Mouse (Mus musculus) heart, adult 8-10 months (tissue): ENCODE results near the gene Lrig3. TPM values are rescaled to one million over a fixed set of nuclear protein-coding genes. Genes with fewer than 3 reads are reported as not detected.

Experiments
- DNase-seq: peaks from one replicate; pipeline ENCODE4 v3.0.0; 2022; ENCODE audit warnings: low spot score
- total RNA-seq, 4 experiments: library from RNA; stranded (reverse); gene quantifications; 2 replicates each; pipeline ENCODE4 v1.2.4; 2022

The Lrig3 gene
- total RNA-seq = 1 to 10 TPM in 3 of 4 experiments, under 1 TPM in 1; 0.98 to 2.2 (median 1.6) TPM

DNA sequence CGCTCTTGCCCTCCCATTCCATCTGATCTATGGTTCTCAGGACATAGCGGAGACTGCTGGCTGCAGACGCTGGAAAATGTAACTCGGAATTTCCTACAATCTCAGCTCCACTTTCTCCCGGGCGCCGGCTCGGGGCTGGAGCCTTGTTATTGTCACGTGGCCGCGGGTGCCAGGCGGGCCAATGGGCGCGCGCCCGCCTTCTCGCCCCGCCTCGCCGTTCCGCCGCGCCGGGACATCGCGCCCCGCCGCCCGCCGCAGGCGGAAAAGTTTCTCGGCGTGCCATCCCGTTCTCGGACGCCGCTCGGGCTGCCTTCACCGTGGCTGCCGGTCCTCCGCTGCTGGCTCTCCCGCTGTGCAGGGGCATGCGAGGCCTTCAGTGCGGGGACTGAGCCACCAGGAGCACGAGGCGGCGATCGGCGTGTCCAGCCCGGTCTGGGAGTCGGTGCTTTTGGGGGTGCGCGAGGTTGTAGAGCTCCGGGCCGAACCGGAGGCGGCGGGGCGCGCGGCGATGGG, at the start of gene Lrig3:
Lrig3 (plus strand) TSS at position 201 of the 513 bp plus-strand sequence.
- DNase-seq = peak; percentile 74

DNA sequence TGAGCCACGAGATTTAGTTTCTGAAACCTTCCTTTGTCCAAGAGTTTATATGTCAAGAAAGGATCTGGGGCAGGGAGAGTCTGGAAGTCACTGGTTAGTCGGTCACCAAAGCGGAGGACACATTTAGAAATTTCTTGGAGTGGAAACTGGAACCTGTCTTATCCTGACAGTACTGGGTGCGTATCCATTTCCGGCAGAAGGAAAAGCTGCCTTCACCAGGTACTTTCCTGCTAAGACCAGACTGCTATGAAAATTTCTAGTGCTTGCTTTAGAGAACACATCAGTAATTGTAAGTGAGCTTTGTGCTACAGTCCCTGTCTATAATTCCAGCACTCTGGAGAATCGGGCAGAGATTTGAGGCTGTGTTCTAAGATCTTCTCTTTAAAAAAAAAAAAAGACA, 49.2 kb upstream of the Lrig3 start:
- DNase-seq = no peak

DNA sequence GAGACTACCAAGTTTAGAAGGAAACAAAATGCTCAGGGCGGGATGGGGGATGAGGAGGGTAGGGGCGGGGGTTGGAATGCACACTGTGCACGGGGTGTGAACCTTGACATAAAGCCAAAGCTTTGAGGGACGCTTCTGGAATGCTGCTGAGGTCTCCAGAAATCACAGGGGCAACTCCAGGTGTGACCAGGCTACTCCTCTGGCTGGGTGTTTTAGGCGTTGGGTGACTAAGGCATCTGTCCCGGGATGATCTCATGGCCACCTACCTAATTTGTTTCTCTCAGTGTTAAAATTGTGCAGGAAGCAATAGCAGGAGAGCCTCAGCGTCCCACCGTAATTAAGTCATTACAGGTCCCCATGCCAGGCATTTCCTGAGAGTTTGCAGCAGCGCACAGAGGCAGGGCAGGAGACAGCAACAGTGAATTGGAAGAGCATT, 48.5 kb upstream of the Lrig3 start:
- no peak for DNase-seq

DNA sequence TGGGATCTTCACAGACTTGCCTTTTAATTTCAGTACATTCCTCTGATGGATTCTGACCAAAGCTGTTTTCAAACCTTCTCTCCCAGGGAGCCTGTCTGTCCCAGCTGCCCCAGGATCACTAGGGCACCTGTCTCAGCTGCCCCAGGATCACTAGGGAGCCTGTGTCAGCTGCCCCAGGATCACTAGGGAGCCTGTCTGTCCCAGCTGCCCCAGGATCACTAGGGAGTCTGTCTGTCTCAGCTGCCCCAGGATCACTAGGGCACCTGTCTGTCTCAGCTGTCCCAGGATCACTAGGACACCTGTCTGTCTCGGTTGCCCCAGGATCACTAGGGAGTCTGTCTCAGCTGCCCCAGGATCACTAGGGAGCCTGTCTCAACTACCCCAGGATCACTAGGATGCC, 47.0 kb upstream of the Lrig3 start:
- no peak for DNase-seq

DNA sequence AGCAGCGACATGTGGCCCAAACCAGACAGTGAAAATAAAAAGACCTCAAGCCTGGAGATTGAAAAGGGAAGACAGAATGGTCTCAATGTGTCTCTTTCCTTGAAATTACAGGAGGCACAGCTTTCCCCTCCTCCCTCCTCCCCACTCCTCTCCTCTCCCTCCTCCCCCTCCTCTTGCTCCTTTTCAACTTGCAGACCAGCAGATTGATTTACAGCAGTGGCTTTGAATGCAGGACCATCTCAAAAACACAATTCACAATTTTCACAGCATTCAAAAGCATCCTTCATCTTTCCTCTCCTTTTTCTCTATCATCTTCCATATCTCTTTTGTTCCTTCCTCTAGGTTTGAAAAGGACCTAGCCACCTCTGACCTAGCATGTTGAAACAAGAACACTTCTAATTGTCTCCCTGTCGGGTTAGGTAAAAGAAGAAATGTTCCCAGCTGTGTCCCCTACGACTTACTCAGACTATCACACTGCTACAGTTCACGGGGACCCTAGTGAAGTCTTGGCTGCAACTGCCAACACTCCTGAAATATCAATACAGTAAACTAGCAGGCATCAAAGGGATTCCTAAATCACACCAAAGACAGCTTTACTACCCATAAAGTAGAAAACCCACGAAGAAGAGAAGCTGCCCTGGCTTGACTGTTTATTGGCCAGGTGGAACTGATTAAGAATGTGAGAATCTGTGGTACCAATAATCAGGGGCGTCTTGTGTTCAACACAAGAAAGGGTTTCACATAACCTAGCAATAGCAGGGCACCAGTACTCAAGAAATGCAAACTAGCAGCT, 44.1 kb upstream of the Lrig3 start:
- DNase-seq = no peak

DNA sequence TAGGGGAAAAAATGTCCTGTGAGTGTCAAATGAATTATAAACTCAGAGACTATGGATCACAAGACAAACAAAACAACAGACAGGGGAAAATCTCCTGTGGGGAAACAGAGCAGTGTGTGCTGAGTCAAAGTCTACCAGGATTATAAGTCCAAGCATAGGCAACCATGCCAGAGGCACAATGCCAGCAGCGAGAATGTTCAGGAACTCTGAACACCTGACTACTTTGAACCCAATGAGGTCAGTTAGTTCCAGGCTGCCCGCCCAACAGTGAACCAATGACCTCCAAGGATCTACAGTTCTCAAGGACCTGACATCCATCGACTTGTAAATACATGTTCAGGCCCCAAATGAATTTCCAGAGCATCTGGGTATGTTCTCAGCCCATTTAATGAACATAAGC, 36.0 kb upstream of the Lrig3 start:
- no peak for DNase-seq

DNA sequence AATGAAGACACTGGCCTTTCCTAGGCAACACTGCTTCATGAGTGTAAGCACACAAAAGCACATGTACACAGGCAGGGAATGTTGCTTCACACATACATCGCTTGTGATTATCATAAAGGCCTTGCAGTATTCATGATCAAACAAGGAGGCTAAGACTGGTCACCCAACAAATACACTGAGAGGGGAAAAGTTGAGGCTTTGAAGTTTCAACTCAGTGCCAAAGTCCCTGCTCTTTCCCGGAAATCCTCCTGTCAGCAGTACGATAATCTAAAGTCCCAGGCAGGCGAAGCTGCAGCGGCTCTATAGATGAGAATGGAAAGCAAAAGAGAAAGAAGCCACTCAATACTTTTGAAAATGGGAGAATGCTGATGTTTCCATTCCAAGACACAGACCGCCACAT, 32.6 kb upstream of the Lrig3 start:
- DNase-seq = no peak

DNA sequence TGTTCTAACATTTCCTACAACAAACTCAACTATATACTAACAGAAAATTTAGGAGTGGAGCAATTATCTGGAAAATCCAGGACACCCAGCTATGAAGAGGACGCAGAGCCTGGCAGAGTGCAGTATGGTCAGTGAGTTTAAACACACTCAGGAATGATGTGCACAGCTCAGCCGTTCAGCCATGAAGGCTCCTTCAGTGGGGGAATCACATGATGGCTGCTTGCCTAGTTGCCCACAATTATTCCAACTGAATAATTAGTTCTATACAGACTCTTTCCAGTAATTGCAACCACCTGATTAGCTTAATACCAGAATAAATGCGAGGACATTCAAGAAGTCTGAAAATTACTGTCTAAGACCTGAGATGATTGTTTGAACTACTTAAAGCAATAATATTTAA, 31.9 kb upstream of the Lrig3 start:
- no peak for DNase-seq

DNA sequence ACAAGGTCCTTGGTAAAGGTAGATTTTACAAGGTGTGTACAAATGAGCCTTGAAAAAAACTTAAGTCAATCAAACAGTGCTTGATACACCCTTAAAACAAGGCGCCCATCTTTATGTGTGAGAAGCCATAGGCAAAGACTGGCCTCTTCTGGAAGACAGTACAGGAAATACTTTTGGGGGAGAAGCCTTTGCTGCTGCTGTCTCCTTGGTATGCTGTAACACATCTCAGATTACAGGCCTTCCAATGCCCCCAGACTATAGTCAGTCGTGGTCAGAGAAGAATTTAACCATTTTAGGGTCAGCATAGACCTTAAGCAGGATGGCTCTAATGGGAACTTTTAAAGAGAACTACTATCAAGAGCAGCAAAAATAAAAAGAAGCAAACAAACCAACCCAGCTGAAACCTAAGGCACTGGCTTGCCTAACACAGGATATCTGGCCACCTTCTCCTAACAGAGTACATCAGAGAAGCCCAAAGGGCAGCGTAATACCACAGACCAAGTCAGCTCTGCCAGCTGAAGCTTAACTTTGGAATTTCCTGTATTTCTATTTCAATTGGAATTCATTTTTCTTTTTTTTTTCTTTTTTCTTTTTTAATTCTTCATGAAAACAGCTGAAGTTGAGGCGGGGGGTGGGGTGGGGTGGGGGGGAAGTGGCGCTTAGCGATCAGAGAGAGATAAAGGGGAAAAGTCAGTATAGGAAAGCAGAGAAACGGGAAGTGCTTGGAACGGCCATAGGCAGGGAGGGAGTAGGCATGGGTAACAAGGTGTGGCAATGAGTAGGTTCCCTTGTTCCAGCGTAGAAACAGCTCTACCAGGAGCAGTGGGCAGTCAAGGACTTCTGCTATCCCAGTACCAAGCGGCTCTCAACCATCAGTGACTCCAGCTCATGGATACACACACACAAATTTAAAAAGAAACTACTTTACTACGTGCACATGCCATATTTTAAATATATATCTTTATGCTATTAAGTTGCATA, 28.2 kb upstream of the Lrig3 start:
- DNase-seq = no peak

DNA sequence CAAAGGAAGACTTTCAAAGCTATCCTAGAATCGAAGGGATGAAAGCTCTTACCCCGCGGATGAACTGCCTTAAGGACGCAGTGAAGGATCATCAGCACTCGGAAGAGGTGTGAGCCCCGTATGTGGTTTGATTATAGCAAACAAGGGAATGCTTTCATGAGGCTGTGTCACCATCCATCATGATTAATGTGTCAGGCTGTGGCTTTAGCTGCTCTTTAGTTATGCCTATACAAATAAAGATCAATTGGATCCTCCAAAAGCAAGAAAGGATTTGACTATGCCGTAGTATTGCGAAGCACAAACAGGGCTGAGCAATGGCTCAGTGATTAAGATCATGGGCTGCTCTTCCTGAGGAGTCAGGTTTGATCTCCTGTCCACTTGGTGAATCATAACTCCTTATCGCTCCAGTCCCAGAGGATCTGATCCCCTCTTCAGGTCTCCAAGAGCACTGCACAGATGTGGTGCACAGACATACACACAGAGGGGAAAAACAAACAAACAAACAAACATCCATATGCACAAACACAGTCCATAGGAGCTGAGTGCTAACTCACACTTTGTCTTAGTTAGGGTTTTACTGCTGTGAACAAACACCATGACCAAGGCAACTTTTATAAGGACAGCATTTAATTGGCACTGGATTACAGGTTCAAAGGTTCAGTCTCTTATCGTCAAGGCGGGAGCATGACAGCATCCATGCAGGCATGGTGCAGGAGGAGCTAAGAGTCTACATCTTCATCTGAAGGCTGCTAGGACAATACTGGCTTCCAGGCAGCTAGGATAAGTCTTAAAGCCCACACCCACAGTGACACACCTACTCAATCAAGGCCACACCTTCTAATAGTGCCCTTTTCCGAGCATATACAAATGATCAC, 27.2 kb upstream of the Lrig3 start:
- no peak for DNase-seq

DNA sequence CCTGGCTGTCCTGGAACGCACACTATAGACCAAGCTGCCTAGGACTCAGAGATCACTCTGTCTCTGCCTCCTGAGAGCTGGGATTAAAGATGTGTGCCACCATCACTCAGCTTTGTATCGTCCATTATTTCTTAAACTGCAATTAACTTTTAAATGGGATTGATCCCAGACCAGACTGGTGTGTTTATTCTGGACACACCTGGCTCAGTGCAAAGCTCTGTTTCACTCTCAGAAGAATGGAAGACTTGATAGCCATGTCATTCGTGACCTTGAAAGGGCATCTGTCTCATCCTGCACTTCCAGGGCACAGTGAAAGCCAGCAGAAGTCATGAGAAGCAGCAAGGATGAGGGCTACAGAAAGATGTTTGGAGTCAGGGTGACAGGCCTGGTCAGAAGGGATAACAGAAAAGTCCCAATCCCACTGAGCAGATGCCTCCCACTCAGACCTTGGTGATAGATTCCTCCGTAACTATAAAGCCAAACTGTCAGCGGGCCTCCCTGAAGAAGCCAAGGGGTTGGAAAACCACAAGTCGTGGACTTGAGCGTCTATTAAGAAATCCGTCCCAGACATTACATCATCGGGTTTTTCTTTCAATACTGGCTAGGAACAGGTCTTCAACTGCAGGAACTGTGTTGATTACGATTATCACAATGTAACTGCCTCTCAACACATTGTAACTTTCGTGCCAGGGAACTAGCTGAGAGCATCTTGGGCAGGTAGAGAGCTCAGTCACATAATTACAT, 25.5 kb upstream of the Lrig3 start:
- DNase-seq = no peak

DNA sequence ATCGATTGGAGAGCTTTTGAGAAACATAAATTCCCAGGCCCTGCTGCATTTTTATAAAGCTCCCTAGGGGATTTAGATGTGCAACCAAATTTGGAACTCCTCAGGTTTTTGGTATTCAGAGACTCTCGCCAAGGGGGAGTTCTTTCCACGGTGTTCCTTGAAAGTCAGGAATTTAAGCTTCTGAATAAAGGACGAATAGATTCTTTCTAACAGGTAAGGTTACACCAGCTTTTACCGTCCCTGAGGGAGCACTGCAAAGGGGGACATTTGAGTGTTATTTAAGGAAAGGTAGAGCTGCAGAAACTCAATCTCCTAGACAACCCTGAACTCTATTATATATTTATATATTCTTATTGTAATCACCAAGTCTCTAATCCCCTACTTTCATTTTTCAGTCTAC, 22.9 kb upstream of the Lrig3 start:
- no peak for DNase-seq

DNA sequence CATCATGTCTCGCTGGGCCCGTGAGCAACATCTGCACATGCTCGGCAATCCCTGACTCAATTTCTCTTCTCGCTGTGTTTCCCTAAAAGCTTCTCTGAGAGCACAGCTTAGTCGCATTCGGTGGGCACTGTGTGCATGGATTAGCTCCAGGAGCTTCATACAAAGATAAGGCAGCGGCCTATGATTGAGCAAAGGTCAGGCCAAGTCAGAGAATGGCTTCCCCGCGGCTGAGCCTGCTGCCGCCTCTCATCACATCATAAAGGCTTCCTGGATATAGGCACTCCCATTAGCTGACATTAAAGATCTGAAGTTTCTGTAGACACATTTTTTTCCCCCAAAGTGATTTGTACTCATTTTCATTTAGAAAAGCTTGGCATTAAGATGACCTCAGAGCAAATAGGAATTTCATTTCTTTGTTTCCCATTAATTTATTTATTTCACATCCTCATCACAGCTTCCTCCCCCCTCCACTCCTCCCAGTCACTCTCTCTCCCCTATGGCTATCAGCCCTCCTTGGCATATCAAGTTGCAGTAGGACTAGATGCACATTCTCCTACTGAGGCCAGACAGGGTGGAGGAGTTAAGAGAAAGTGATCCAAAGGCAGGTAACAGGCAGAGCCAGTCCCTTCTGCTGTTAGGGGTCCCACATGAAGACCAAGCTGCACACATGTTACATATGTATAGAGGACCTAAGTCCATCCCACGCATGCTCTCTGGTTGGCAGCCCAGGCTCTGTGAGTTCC, 21.0 kb upstream of the Lrig3 start:
- DNase-seq = no peak

DNA sequence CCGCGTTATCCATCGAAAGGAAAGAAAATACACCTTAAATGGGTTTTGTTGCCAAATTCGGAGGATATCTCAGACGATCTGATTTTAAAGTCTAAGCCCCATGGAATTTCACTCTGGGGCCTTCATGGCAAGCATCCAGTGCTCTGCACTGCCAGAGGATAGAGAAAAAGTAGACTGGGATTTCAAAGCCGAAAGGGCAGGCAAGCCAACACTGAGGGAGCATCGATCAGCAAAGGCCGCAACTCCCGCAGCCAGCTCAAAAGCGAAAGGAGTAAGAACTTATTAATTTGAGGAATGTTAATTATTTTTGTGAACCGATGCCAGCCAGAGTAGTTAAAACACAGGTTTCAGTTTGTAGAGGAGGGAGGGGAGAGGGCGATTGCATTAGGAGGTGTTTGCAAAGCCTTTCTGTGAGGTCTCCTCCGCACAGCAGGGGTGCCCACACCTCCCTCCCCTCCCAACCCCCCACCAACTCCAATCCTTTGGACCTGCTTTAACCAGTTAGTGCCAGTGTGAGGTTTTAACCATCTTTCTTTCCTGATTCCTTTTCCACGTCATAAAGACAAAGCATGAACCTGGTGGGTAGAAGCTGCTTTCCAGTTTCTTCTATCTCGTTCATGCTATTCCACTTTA, 17.0 kb upstream of the Lrig3 start:
- no peak for DNase-seq

DNA sequence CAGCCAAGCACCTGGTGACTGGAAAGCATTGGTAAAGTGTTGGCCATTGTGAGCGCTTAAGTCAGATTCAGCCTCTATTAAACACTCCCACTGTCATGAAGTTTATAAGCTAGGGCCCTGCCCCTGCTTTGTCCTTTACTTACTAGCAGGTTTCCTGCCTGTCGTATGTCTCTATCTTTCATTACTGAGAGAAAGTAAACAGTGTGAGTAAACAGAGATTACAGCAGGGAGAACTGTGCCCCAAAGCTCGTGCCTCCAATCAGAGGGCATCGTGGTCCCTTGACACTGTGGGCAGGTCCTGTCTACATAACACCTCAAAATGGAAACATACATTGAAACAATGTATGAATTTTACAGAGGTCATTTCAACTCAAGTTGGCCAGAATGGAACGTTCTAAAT, 14.3 kb upstream of the Lrig3 start:
- no peak for DNase-seq

DNA sequence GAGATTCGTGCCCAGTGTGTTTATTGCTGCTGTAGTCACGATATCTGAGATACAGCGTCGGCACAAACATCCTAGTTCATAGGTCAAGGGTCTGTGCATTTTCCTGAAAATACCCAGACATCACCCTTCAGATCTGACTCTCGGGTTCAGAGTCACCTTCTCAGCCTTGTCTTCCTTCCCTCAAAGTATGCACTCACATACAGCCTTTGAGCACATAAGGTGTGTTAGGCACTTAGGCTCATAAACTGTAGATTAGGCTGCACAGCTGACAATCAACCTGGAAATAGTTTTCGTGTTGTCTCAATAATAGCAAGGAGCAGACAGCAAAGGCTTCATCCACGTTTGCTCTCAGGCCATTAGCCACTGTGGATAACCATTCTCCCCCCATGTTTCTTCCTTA, 11.6 kb upstream of the Lrig3 start:
- DNase-seq = no peak

DNA sequence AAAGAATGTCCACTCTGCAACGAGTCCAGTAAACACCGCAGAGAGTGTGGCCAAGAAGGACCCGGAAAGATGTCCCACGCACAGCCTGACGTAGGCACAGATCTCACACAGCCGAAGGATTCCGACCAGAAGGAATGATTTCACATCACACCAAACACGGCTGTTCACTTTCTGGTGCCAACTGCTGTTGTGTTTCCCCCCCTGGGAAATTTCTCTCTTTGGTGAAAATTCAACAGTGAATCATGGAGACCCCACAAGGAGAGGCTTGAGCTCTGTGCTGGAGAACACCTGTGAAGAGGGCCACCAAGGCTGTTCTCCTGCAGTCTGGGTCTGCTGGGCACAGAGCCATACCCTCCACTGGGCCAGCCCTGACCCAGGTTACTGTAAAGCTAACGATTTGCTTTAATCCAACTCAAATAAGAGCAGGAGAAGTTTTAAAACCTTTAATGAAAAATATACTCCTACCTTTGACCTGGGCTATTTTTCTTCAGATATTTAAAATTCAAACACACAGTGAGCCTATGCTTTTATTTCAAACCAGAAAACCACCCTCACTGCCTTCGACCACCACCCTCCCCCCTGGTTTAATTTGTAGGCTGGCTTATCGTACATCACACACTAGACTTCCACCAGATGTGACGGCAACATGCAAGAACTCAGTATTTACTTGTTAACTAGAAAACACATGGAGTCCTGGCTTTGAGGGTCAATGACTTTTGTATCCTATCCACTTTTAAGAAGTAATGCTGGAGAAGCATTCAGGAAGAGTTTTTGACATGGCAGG, 11.0 kb upstream of the Lrig3 start:
- no peak for DNase-seq

DNA sequence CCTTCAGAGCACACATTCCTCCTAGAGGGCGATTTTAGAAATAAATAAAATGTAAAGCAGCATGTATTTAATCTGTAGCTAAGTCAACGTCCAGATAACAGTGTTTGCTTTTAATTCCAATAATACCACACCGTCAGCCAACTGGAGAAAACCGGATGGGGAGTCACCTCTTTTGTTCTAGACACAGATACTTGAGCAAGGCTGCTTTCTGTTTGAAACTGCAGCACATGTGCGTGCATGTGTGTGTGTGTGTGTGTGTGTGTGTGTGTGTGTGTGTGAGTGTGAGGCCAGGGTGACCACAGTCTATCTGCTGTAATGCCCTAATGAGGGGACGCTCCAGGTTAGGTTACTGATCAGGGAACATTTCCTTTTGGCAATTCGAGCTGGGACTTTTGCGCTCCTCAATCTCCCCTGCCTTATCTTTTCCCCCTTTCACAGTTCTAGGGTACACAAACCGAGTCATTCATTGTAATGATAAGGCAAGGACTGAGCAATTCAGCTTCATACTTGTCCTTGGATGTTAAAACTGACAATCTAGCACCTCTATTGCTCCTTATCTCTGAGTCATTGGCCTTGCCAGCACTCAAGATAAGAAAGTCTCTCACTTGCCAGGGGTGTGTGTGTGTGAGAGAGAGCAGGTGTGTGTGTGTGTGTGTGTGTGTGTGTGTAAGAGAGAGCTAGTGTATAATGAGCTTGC, 4.4 kb upstream of the Lrig3 start:
- DNase-seq = no peak
